Mouse (Mus musculus): ENCODE results near the gene Vezf1.

DNA sequence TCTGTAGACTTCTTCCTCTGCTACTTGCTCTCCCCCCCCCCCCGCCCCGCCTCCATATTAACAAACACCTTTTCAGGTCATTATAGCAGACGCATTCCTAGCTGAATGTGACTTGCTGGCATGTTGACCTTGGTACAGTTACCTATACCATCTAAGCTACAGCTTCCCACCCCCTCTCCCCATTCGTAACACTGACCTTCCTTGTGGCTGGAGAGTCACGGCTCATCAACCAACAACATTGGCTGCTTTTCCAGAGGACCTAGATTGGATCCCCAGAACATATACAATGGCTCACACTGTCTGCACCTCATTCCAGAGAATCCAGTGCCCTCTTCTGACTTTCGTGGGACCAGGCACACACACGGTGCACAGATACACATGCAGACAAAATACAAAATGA is 57.4 kb downstream of the Vezf1 start:
- TF ChIP-seq POLR2A (IDR thresholded peaks at IDR 0.05; ENCODE audit: extremely low read depth, insufficient read depth, low read length) (no peak), CTCF (IDR thresholded peaks at IDR 0.05; ENCODE audit: extremely low read depth, insufficient read depth, low read length) (no peak)
